Mouse (Mus musculus) intestine, embryonic 15.5 days (tissue): Measurements from ENCODE around the gene Olfr1155. TPM values are rescaled to one million over a fixed set of nuclear protein-coding genes. Genes with fewer than 3 reads are reported as not detected.

Source experiments
- ATAC-seq: fragments of 200-750 bp; cut with Nextera tagmentation; 2 replicates; pipeline ENCODE4 v1.8.0; 2017; ENCODE audit warnings: moderate TSS enrichment, moderate library complexity
- H3K27ac ChIP-seq: fragments of 300-500 bp; sonication (generic); 2 replicates; pipeline ENCODE4 v1.5.1; 2015; ENCODE audit warnings: mild to moderate bottlenecking, inconsistent platforms
- H3K27me3 ChIP-seq: fragments of 300-500 bp; sonication (generic); replicated peaks from 2 replicates; pipeline ENCODE4 v1.6.1; 2015; ENCODE audit warnings: inconsistent platforms
- H3K36me3 ChIP-seq: fragments of 300-500 bp; sonication (generic); 2 replicates; pipeline ENCODE4 v1.6.1; 2015; ENCODE audit warnings: inconsistent platforms
- H3K4me1 ChIP-seq: fragments of 300-500 bp; sonication (generic); replicated peaks from 2 replicates; pipeline ENCODE4 v1.6.1; 2015; ENCODE audit warnings: inconsistent platforms
- H3K4me2 ChIP-seq: fragments of 300-500 bp; sonication (generic); replicated peaks from 2 replicates; pipeline ENCODE4 v1.6.1; 2015; ENCODE audit warnings: mild to moderate bottlenecking, inconsistent platforms
- H3K4me3 ChIP-seq: fragments of 300-500 bp; sonication (generic); replicated peaks from 2 replicates; pipeline ENCODE4 v1.5.1; 2015; ENCODE audit warnings: inconsistent platforms
- H3K9ac ChIP-seq: fragments of 300-500 bp; sonication (generic); 2 replicates; pipeline ENCODE4 v1.6.1; 2015; ENCODE audit warnings: inconsistent platforms
- H3K9me3 ChIP-seq: fragments of 300-500 bp; sonication (generic); 2 replicates; pipeline ENCODE4 v1.6.1; 2016; ENCODE audit warnings: inconsistent platforms
- WGBS: fragments of 180-500 bp; shearing (Covaris S2); methylation state at CpG from one replicate; pipeline ENCODE4 v1.1.7; 2015; 5-methylcytosine and 5-hydroxymethylcytosine counted together
- polyA plus RNA-seq: library from polyadenylated mRNA; unstranded; fragments of >200 nt; fragmentation: Nextera tagmentation; extraction: Ambion mirVana; gene quantifications from 2 replicates; pipeline ENCODE4 v1.2.1, GENCODE M21; 2015

Olfr1155 gene
- not detected in 2 replicates for polyA plus RNA-seq

DNA sequence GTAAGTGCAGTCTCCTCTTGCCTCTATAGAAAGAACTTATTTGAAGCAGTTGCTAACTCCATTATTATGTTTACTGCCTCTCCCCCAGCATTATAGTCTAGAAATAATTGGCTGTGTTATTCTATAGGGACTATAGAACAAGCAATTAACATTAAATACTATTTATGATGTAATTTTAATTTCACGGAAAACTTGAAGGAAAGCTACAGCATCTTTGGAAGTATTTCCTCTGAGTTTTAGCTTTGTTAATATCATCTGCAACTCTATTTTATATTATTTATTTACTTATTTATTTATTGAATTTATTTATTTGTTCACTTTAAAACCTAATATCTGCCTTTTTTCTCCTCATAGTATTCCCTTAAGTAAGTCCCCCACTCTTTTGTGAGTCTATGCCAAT, at the start of gene Olfr1155:
Gene Olfr1155 (minus strand): TSS at position 101 of the 400 bp plus-strand sequence.
- Histone ChIP-seq H3K27ac (no peak within 1 kb of the TSS), H3K4me2 (no peak within 1 kb of the TSS), H3K4me3 (no peak within 1 kb of the TSS), H3K9me3 (no peaks in the 10 kb centered on the region), H3K36me3 (no peaks in the 10 kb centered on the region), H3K27me3 (no peaks in the 10 kb centered on the region), H3K9ac (no peak within 1 kb of the TSS), H3K4me1 (no peaks in the 10 kb centered on the region)
- 98% methylated on average over 1 of the region's 1 CpGs for WGBS
- ATAC-seq = no peak

DNA sequence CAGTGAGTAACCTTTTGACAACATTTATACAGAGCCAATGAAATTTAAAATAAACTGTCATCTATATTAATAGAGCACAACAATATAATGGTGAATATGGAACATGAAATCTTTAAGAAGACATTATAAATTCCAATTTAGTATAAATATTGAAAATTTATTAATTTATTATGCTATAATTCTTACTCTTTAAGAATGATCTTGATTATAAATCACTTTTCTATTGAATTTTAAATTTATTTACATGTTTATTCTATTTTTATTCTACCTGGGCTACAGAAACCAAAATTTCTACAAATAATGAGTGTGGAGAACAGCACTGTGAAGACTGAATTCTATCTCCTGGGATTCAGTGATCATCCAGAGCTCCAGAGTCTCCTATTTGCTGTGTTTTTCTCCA, 44.9 kb upstream of the Olfr1155 start, which contains the start of gene Olfr1158:
Gene Olfr1158 (plus strand): TSS at position 301 of the 400 bp plus-strand sequence.
- Histone ChIP-seq H3K4me1 (no peaks in the 10 kb centered on the region), H3K4me3 (no peak within 1 kb of the TSS), H3K36me3 (no peaks in the 10 kb centered on the region), H3K4me2 (no peak within 1 kb of the TSS), H3K9ac (no peak within 1 kb of the TSS), H3K27ac (no peak within 1 kb of the TSS), H3K9me3 (no peaks in the 10 kb centered on the region), H3K27me3 (no peaks in the 10 kb centered on the region)
- no peak for ATAC-seq

DNA sequence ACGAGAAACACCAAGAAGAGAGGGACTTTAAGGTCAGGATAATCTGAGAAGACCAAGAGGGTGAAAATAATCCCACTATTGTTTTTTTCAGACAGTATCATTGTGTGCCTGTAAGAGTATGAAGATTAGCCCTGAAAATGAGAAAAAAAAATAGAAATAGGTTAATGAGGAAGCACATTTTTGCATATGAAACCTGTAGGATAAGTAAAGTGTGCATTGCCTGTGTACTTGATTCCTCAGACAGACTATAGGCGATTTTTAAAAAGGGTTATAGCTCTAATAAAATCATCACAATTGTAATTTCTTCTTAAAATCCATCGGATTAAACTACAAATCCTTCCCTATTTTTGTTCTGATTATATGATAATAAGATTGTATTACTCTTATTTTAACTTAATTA, 29.6 kb upstream of the Olfr1155 start, which contains the start of gene Olfr74:
Gene Olfr74 (minus strand): TSS at position 101 of the 400 bp plus-strand sequence.
- no peaks in the 10 kb centered on the region for H3K27me3 ChIP-seq
- H3K27ac ChIP-seq = no peak within 1 kb of the TSS
- no peak within 1 kb of the TSS for H3K4me3 ChIP-seq
- no peak for ATAC-seq
- H3K36me3 ChIP-seq = no peaks in the 10 kb centered on the region
- no peak within 1 kb of the TSS for H3K4me2 ChIP-seq
- H3K4me1 ChIP-seq = no peaks in the 10 kb centered on the region
- no peak within 1 kb of the TSS for H3K9ac ChIP-seq
- WGBS = 84% methylated on average over 3 of the region's 3 CpGs
- H3K9me3 ChIP-seq = no peaks in the 10 kb centered on the region

DNA sequence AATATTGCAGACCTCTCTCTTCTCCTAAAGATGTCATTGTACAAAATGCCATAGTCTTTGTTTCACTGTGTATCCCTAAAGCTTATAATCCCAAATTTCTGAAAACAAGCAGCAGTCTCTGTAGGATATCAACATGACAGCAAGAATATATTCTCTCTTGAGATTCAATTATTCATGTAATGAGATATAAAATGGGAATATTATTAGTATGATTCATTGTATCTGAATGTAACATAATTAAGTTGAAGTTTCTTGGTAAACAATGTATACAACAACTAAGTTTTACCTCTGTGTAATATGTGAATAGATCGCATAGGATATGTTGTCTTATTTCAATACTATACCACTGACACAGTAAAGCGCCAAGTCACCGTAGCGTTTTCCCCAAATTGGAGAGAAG, 23.3 kb upstream of the Olfr1155 start, which contains the start of gene Olfr1157:
Gene Olfr1157 (minus strand): TSS at position 101 of the 400 bp plus-strand sequence.
- Histone ChIP-seq H3K36me3 (no peaks in the 10 kb centered on the region), H3K27ac (no peak within 1 kb of the TSS), H3K27me3 (no peaks in the 10 kb centered on the region), H3K4me2 (no peak within 1 kb of the TSS), H3K4me3 (no peak within 1 kb of the TSS), H3K4me1 (no peaks in the 10 kb centered on the region), H3K9ac (no peak within 1 kb of the TSS), H3K9me3 (no peaks in the 10 kb centered on the region)
- WGBS = 98% methylated on average over 4 of the region's 4 CpGs
- ATAC-seq = no peak

DNA sequence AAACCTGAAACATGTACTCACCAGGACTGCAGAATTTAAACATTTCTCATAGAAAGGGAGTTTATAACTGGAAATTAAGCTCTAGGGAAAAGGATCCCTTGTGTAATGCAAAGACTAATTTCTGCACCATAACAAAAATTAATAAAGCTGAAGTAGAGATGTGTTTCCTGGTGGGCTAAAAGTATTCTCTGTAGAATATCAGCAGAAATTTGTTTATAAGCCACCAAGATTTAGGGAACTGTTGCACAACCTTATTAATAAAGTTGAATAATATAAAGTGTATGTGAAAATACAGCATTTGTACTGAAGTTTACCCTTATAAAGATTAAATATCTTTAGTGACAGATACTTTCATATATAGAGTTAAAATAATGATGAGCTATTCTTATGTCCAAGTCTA, 8.1 kb upstream of the Olfr1155 start, which contains the start of gene Olfr1156:
Gene Olfr1156 (minus strand): TSS at position 101 of the 400 bp plus-strand sequence.
- H3K27ac ChIP-seq = no peak within 1 kb of the TSS
- no peak within 1 kb of the TSS for H3K9ac ChIP-seq
- H3K27me3 ChIP-seq = no peaks in the 10 kb centered on the region
- H3K4me2 ChIP-seq = no peak within 1 kb of the TSS
- no peak within 1 kb of the TSS for H3K4me3 ChIP-seq
- H3K36me3 ChIP-seq = no peaks in the 10 kb centered on the region
- ATAC-seq = no peak
- H3K9me3 ChIP-seq = no peaks in the 10 kb centered on the region
- H3K4me1 ChIP-seq = no peaks in the 10 kb centered on the region

DNA sequence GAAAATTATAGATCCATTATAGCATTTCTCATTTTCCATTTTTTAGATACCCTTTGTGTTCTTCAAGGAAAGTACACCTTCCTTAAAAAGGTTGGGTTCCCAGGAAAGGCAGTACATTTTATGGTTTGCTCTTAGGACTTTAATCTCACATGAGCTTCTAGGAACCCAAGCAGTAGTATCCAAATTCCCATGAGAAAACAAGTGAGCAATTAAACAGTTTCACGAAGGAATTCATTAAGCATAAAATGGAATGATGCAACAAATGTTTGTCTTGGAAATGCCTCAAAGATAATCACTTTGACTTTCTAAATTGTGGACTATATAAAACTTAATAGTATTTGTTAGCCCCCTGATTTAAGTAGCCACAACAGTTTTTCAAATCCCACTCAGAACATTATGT, 39.9 kb downstream of the Olfr1155 start, which contains the start of gene Olfr1154:
Gene Olfr1154 (minus strand): TSS at position 101 of the 400 bp plus-strand sequence.
- H3K27me3 ChIP-seq = no peaks in the 10 kb centered on the region
- H3K36me3 ChIP-seq = no peaks in the 10 kb centered on the region
- H3K27ac ChIP-seq = no peak within 1 kb of the TSS
- no peaks in the 10 kb centered on the region for H3K4me1 ChIP-seq
- H3K9ac ChIP-seq = no peak within 1 kb of the TSS
- no peak within 1 kb of the TSS for H3K4me2 ChIP-seq
- no peaks in the 10 kb centered on the region for H3K9me3 ChIP-seq
- ATAC-seq = no peak
- no peak within 1 kb of the TSS for H3K4me3 ChIP-seq
- WGBS = 80% methylated on average over 1 of the region's 1 CpGs

DNA sequence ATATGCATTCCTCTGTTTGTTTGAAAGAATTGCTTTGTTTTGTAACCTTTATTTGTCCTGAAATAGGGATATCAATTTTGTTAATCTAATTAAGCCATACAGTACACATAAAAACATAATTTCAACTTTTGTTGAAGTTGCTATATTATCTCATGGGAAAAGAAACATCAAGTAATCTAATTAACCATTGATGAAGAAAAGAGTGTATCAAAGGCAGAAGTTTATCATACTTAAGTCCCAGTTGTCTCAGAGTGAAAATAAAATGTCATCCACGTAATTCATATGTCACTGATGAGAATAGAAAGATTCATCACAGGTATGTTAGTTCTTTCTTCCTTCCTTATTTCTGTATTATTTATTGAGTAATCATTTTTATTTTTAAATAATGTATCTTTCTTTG, 50.3 kb downstream of the Olfr1155 start, which contains the start of gene Olfr1153:
Gene Olfr1153 (plus strand): TSS at position 301 of the 400 bp plus-strand sequence.
- H3K9ac ChIP-seq = no peak within 1 kb of the TSS
- H3K27ac ChIP-seq = no peak within 1 kb of the TSS
- no peaks in the 10 kb centered on the region for H3K4me1 ChIP-seq
- H3K27me3 ChIP-seq = no peaks in the 10 kb centered on the region
- no peak within 1 kb of the TSS for H3K4me2 ChIP-seq
- 70% methylated on average over 1 of the region's 1 CpGs for WGBS
- H3K9me3 ChIP-seq = no peaks in the 10 kb centered on the region
- no peaks in the 10 kb centered on the region for H3K36me3 ChIP-seq
- no peak within 1 kb of the TSS for H3K4me3 ChIP-seq
- no peak for ATAC-seq

Other genes starting within 250 kb of the Olfr1155 start
- gene Olfr1137, start 232.0 kb downstream of the Olfr1155 start, polyA plus RNA-seq = not detected in 2 replicates
- not detected in 2 replicates for gene Olfr1138, start 205.2 kb downstream of the Olfr1155 start, polyA plus RNA-seq
- gene Olfr1140, start 201.4 kb downstream of the Olfr1155 start, polyA plus RNA-seq = not detected in 2 replicates
- gene Olfr1141, start 191.1 kb downstream of the Olfr1155 start, polyA plus RNA-seq = not detected in 2 replicates
- not detected in 2 replicates for gene Olfr152, start 165.7 kb downstream of the Olfr1155 start, polyA plus RNA-seq
- gene Olfr1143, start 144.5 kb downstream of the Olfr1155 start, polyA plus RNA-seq = not detected in 2 replicates
- not detected in 2 replicates for gene Olfr1145, start 135.3 kb downstream of the Olfr1155 start, polyA plus RNA-seq
- gene Olfr1148, start 114.6 kb downstream of the Olfr1155 start, polyA plus RNA-seq = not detected in 2 replicates
- not detected in 2 replicates for gene Olfr1150-ps1, start 101.1 kb downstream of the Olfr1155 start, polyA plus RNA-seq
- gene Olfr1151, start 89.3 kb downstream of the Olfr1155 start, polyA plus RNA-seq = not detected in 2 replicates
- gene Olfr1152, start 78.6 kb downstream of the Olfr1155 start, polyA plus RNA-seq = not detected in 2 replicates
- gene Olfr1153, start 50.2 kb downstream of the Olfr1155 start, polyA plus RNA-seq = not detected in 2 replicates
- not detected in 2 replicates for gene Olfr1154, start 40.0 kb downstream of the Olfr1155 start, polyA plus RNA-seq
- not detected in 2 replicates for gene Olfr1156, start 8.0 kb upstream of the Olfr1155 start, polyA plus RNA-seq
- not detected in 2 replicates for gene Olfr1157, start 23.2 kb upstream of the Olfr1155 start, polyA plus RNA-seq
- gene Olfr74, start 29.5 kb upstream of the Olfr1155 start, polyA plus RNA-seq = not detected in 2 replicates
- not detected in 2 replicates for gene Olfr1158, start 45.0 kb upstream of the Olfr1155 start, polyA plus RNA-seq
- gene Olfr1160, start 63.1 kb upstream of the Olfr1155 start, polyA plus RNA-seq = not detected in 2 replicates
- not detected in 2 replicates for gene Olfr1161, start 77.6 kb upstream of the Olfr1155 start, polyA plus RNA-seq
- not detected in 2 replicates for gene Olfr73, start 92.6 kb upstream of the Olfr1155 start, polyA plus RNA-seq
- not detected in 2 replicates for gene Olfr1162, start 106.0 kb upstream of the Olfr1155 start, polyA plus RNA-seq
- not detected in 2 replicates for gene Olfr1163, start 126.7 kb upstream of the Olfr1155 start, polyA plus RNA-seq
- gene Olfr1164, start 148.8 kb upstream of the Olfr1155 start, polyA plus RNA-seq = not detected in 2 replicates
- gene Olfr1166, start 183.1 kb upstream of the Olfr1155 start, polyA plus RNA-seq = not detected in 2 replicates
- not detected in 2 replicates for gene Olfr1167, start 210.1 kb upstream of the Olfr1155 start, polyA plus RNA-seq
- gene Olfr1168, start 236.7 kb upstream of the Olfr1155 start, polyA plus RNA-seq = not detected in 2 replicates